Mouse (Mus musculus): ENCODE results near the gene Zbtb16. TPM values are rescaled to one million over a fixed set of nuclear protein-coding genes. Genes with fewer than 3 reads are reported as not detected.

The Zbtb16 gene
- total RNA-seq, 2 experiments from 2014 or later = 129 to 168 TPM

DNA sequence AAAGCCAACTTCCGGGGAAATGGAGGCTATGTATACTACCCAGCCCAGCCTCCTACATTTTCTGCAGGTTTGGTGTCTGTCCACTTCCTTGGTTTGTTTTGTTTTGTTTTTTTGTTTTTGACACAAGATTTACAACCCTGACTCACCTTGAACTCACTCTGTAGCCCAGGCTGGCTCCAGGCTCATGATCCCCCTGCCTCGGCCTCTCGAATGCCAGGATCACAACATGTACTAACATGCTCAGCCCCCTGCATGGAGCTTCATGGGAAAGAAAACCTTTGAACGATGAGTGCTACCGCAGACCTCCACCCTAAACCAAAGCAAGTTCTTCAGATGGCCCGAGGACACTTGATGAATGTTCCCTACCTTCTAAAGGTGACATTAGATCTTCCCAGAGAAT, 86.4 kb downstream of the Zbtb16 start:
- intact Hi-C loops (cut with DNase I) = no loop called here
- no peak for DNase-seq

DNA sequence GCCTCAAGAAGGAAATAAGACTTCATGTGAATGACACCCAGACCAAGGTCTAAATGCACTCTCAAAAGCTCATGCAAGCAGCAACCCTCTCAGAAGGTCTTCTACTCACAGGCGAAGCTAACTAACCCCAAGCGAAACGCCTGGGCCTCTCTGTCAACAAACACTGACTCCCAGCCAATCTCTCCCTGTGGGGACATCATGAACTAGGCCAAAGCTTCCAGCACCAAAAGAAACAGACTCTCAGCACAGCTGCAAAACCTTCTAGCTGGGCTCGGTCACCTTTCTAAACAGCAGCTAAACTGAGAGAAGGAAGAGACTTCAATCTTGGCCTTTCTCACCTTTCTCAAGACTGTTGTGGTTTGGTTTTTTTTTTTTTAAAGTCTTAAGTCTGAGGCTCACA, 86.9 kb downstream of the Zbtb16 start:
- intact Hi-C loops (cut with DNase I) = no loop called here
- DNase-seq = peak in 1 of 2 experiments; percentile 65

GRCm38 (mm10) chr9:48748761-48749160, 87.3 kb downstream of the Zbtb16 start:
- intact Hi-C loops (cut with DNase I) = no loop called here
- DNase-seq = no peak

GRCm38 (mm10) chr9:48748216-48748615, 87.8 kb downstream of the Zbtb16 start:
- DNase-seq = no peak
- intact Hi-C loops (cut with DNase I) = no loop called here

- intact Hi-C loops (cut with DNase I) = no loop called here
- DNase-seq = no peak
These were observed 89.5 kb downstream of the Zbtb16 start for GRCm38 (mm10) chr9:48746506-48746905.

- intact Hi-C loops (cut with DNase I) = no loop called here
- no peak for DNase-seq
These were observed 90.5 kb downstream of the Zbtb16 start for GRCm38 (mm10) chr9:48745347-48746119.

DNA sequence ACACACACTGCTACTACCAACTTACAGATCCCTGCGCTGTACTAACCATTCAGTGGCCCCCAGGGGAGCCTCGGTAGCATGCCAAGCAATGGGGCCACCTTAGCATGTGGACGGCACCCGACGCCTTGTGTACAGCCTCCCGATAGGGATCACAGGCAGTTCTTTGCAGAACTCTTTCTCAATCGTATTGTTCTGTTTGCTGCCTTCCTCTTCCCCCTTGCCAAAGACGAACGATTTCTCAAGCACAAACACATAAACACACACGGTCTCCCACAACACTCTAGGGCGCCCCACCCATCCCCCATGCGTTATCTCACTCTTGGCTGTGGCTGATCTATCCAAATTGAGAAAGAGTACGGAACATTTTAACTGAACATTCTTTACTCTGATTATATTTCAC, 91.1 kb downstream of the Zbtb16 start:
- intact Hi-C loops (cut with DNase I) = no loop called here

DNA sequence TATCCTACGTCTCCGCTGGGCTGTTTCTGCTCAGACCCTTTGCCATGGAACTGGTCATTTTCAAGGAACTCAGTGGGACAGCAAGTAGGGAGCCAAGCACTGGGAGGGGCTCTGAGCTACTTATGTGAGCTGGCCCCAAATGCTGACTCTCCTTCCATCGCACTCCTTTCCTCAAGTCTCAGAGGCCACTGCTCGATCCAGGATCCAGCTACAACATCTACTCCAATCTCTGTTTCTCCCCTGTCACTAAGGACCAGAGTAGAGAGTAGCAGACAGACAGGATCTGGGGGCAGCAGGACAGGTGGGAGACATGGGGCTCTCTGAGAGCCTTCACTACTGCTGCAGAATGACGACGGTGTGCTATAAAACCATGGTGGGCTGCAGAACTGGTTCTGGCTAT, 91.6 kb downstream of the Zbtb16 start:
- intact Hi-C loops (cut with DNase I) = no loop called here
- no peak for DNase-seq

More for the DNA sequence above, 91.1 kb downstream of the Zbtb16 start:
- DNase-seq = peak in 1 of 2 experiments; percentile 86

DNA sequence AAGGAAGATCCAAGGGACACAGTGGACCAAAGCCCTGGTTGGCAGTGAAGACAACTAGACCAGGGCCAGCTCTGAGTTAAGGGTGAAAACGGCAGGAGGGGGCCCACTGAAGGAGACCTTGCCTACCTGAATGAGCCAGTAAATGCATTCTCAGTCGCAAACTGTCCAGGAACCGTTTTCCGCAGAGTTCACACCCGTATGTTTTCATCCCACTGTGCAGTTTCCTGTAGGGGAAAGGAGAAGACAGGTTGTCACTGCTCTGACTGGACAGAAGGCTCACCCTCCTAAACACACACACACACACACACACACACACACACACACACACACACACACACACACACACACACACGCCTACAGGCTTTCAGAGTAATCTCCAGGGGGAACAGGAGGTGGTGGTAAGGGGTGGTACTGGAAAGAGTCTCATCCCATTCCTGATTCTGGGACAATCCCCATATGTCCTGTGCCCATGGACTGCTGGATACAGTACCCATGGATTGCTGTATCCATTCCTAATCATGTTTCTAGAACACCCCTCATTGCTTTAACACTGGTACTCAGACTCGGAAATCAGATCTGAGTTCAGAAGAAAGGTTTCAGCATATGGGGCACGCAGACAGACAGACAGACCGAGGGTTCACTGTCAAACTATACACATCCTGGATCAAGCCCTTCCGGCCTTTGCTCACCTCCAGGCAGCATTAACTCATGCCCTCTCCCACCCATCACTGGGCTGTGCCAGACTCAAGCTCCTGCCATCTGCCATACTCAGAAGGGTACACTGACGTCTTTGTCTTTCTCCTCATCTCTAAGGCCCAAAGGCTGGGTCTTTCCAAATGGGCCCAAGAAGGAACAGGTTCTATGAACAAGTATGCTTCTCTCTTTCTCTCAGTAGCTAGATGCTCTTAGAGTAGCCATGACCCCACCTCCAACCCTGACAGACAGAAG, 92.4 kb downstream of the Zbtb16 start:
- intact Hi-C loops (cut with DNase I) = no loop called here
- no peak for DNase-seq

- intact Hi-C loops (cut with DNase I) = no loop called here
- no peak for DNase-seq
These were observed 93.9 kb downstream of the Zbtb16 start for GRCm38 (mm10) chr9:48742150-48742549.

DNA sequence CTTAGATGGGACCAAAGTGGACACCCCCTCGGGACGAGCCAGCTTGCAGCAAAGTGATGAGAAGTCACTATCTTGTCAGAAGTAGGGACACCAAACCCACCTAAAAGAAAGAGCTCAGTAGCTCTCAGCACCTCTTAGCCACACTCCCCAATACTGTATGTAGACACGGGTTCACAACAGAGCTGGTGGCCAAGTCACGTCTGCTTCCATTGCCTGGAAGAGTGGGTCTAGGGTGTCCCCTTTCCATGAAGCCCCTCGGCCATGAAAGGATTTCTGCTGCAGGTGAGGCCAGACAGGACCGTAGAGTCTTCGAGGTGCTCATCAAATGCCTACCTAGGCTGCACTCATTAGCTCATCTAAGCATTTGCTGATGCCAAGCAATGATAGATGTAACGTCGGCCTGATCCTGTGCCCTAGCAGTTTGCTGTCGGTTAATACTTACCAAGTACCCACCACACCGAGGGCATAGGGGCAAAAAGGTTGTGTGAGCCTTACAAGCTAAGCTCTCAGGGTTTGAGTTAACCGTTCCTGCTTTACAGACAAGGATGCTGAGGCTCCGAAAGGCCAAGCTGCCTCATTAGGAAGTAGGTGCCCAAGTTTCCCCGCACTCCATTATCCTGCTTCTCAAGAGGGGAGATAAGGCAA, 94.5 kb downstream of the Zbtb16 start:
- intact Hi-C loops (cut with DNase I) = no loop called here
- no peak for DNase-seq

- DNase-seq = no peak
- intact Hi-C loops (cut with DNase I) = no loop called here
These were observed 95.2 kb downstream of the Zbtb16 start for GRCm38 (mm10) chr9:48740732-48741255.

- peak; percentile 96 to 99 for DNase-seq
- intact Hi-C loops (cut with DNase I) = no loop called here
These were observed 95.9 kb downstream of the Zbtb16 start for GRCm38 (mm10) chr9:48740098-48740505.

GRCm38 (mm10) chr9:48738795-48739476, 97.1 kb downstream of the Zbtb16 start:
- no peak for DNase-seq
- intact Hi-C loops (cut with DNase I) = loop anchor here (1.0 to 5.0 kb wide), 2 partner anchors 78 to 97 kb away; partner anchors contain the start of gene Zbtb16

- no peak for DNase-seq
These were observed 98.1 kb downstream of the Zbtb16 start for GRCm38 (mm10) chr9:48737911-48738310.

DNA sequence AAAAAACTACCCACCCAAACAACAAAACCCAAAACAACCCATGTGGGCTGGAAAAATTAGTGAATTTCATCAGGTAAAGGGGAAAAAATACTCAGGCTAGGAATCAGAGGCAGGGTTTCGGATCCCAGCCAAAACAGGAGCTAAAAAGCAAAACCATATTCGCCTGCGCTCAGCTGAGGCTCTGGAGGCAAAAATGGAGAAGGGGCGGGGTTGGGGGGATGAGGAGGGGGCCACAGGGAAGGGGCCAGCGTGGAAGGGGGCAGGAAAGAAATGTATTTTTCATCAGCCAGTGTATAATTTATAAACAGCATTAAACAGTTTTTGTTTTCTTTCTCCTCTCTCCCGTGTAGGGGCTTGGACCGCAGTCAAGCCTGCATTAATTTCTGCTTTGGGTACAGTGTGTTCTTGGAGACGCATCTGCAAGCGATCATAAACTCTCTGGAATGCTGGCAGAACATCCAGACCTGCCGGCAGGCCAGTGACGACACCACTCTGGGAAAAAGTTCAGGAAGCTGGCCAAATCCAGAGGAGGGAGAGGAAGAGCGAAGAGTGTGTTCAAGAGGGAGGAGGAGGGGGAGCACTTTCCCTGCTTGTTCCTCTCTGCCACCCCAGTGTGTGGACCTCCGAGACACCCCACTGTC, 98.7 kb downstream of the Zbtb16 start:
- intact Hi-C loops (cut with DNase I) = loop anchor here (5.0 kb wide), 1 partner anchor 80 kb away; no protein-coding TSS in a partner anchor
- peak; percentile 81 to 92 for DNase-seq

More at GRCm38 (mm10) chr9:48737911-48738310, 98.1 kb downstream of the Zbtb16 start:
- intact Hi-C loops (cut with DNase I) = loop anchor here (5.0 kb wide), 1 partner anchor 79 kb away; no protein-coding TSS in a partner anchor

- DNase-seq = no peak
- intact Hi-C loops (cut with DNase I) = loop anchor here (5.0 kb wide), 1 partner anchor 81 kb away; no protein-coding TSS in a partner anchor
These were observed 99.4 kb downstream of the Zbtb16 start for GRCm38 (mm10) chr9:48736361-48737209.

All from gastrocnemius, postnatal 36 days (tissue).